Mouse (Mus musculus) brain, embryonic 14.5 days (tissue): ENCODE data around the gene Metap1d.

Experiments used
- CTCF ChIP-seq: fragments of 200-500 bp; IDR thresholded peaks from 2 replicates; pipeline ENCODE4 v1.5.1; 2012; ENCODE audit warnings: inconsistent platforms, mild to moderate bottlenecking, moderate library complexity, borderline replicate concordance; ENCODE audit not compliant: insufficient read depth, insufficient read length; ENCODE audit errors: extremely low read depth
- POLR2A ChIP-seq: fragments of 200-500 bp; IDR thresholded peaks from 2 replicates; pipeline ENCODE4 v1.6.1; 2012; ENCODE audit warnings: mild to moderate bottlenecking, inconsistent platforms, borderline replicate concordance; ENCODE audit not compliant: poor library complexity, insufficient read depth, insufficient read length, severe bottlenecking; ENCODE audit errors: extremely low read depth

DNA sequence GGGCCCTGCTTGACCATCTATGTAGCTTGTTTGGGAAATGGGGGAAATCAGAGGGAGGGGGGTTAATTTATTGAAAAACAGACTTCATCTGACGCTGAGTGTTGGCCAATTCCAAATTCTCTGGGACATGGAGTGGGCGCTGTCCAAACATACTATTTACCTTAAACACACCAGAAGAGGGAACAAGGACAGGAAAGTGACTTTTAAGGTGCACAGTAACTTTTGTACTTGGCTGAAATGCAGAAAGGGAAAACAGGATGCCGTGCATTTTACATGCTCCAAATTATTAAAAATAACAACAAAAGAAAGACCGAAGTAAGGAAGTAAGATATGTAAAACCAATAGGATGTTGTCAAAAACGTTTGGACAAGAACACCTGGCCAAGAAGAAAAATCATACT is 80.0 kb downstream of the Metap1d start:
- TF ChIP-seq POLR2A = no peak
- no peak for TF ChIP-seq CTCF
